Mouse (Mus musculus) adrenal gland, adult 2 months (tissue): ENCODE data around the gene Gm266. TPM values are rescaled to one million over a fixed set of nuclear protein-coding genes. Genes with fewer than 3 reads are reported as not detected.
"Not testable (repeated sequence)": the region's sequence is repeated elsewhere in the genome, so short reads cannot be mapped to it uniquely, and the experiment has no call there.

Source experiments
- DNase-seq: peaks from one replicate; pipeline ENCODE4 v3.0.0; 2021
- long read RNA-seq: library from polyadenylated mRNA; stranded (forward); transcript quantifications from one replicate; pipeline ENCODE4 v2.0.0, GENCODE M21; 2021
- polyA plus RNA-seq: library from polyadenylated mRNA; depleted of rRNA; stranded (reverse); fragments of >200 nt; gene quantifications from 2 replicates; pipeline ENCODE4 v1.2.3, GENCODE M21; 2012; rRNA removed
- total RNA-seq, 2 experiments: library from RNA; stranded (reverse); gene quantifications; 2 replicates each; pipeline ENCODE4 v1.2.3; 2021

Gm266 gene
- total RNA-seq (under 1 TPM in 1 of 2 experiments, not detected in 1; 0.23 TPM), polyA plus RNA-seq (0.10 and 1.2 TPM in 2 replicates)
- long read RNA-seq, result 0 reads

- DNase-seq, result peak; percentile 28
Observed at GRCm38 (mm10) chr12:111485652-111486306, at the start of gene Gm266. Gene Gm266 (minus strand): TSS chr12:111485823.

GRCm38 (mm10) chr12:111535281-111535680 lies 49.7 kb upstream of the Gm266 start:
- peak; percentile 61 for DNase-seq

- no peak for DNase-seq
Observed at GRCm38 (mm10) chr12:111533096-111533794, 47.6 kb upstream of the Gm266 start.

- DNase-seq, result no peak
Observed at GRCm38 (mm10) chr12:111529192-111529591, 43.6 kb upstream of the Gm266 start.

GRCm38 (mm10) chr12:111527643-111528281 lies 42.1 kb upstream of the Gm266 start:
- DNase-seq, result no peak

- DNase-seq, result peak; percentile 39
Observed at GRCm38 (mm10) chr12:111524883-111525282, 39.3 kb upstream of the Gm266 start.

- DNase-seq, result no peak
Observed at GRCm38 (mm10) chr12:111524469-111524868, 38.8 kb upstream of the Gm266 start.

- no peak for DNase-seq
Observed at GRCm38 (mm10) chr12:111520994-111521393, 35.4 kb upstream of the Gm266 start.

- no peak for DNase-seq
Observed at GRCm38 (mm10) chr12:111519821-111520220, 34.2 kb upstream of the Gm266 start.

- no peak for DNase-seq
Observed at GRCm38 (mm10) chr12:111518391-111518790, 32.8 kb upstream of the Gm266 start.

- no peak for DNase-seq
Observed at GRCm38 (mm10) chr12:111517901-111518300, 32.3 kb upstream of the Gm266 start.

GRCm38 (mm10) chr12:111516826-111517225 lies 31.2 kb upstream of the Gm266 start:
- no peak for DNase-seq

- no peak for DNase-seq
Observed at GRCm38 (mm10) chr12:111515920-111516319, 30.3 kb upstream of the Gm266 start.

GRCm38 (mm10) chr12:111514874-111515649 lies 29.4 kb upstream of the Gm266 start:
- DNase-seq, result no peak

- DNase-seq, result peak; percentile 87
Observed at GRCm38 (mm10) chr12:111514231-111514792, 28.7 kb upstream of the Gm266 start.

- DNase-seq, result peak; percentile 85
Observed at GRCm38 (mm10) chr12:111513673-111514072, 28.1 kb upstream of the Gm266 start.

- peak; percentile 37 for DNase-seq
Observed at GRCm38 (mm10) chr12:111512572-111513063, 27.0 kb upstream of the Gm266 start.

GRCm38 (mm10) chr12:111508438-111508837 lies 22.8 kb upstream of the Gm266 start:
- DNase-seq, result not testable (repeated sequence)

GRCm38 (mm10) chr12:111507962-111508361 lies 22.3 kb upstream of the Gm266 start:
- DNase-seq, result peak; percentile 67

- DNase-seq, result no peak
Observed at GRCm38 (mm10) chr12:111507001-111507400, 21.4 kb upstream of the Gm266 start.

- DNase-seq, result peak; percentile 95
Observed at GRCm38 (mm10) chr12:111504904-111505303, 19.3 kb upstream of the Gm266 start.

- no peak for DNase-seq
Observed at GRCm38 (mm10) chr12:111503571-111503970, 17.9 kb upstream of the Gm266 start.
